Mouse (Mus musculus) heart, postnatal 0 days (tissue): Measurements from ENCODE around the gene Hormad1.

Experiments
- CTCF ChIP-seq: IDR thresholded peaks from 2 replicates; pipeline ENCODE4 v1.5.1; 2016; ENCODE audit warnings: antibody characterized with exemption, control low read depth, low read depth
- EP300 ChIP-seq: IDR thresholded peaks from 2 replicates; pipeline ENCODE4 v1.6.1; 2016; ENCODE audit warnings: antibody characterized with exemption, low read depth

DNA sequence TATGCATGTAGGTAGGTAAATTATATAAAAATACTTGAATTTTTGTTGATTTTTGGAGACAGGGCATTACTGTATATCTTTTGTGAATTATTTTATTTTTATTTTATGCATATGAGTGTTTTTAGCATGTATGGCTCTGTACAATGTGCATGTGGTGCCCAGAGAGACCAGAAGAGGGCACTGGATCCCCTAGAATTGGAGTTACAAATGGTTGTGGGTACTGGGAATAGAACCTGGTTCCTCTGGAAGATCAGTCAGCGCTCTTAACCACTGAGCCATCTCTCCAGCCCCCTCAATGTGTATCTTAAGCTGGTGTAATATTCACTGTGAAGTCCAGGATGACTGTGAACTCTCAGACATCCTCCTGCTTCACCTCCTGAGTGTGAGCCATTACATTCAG, 24.6 kb upstream of the Hormad1 start:
- no peak for TF ChIP-seq EP300
- no peak for TF ChIP-seq CTCF
